Mouse (Mus musculus) heart, adult 2 months (tissue): Measurements from ENCODE around the gene Igsf9.

Experiments used
- CTCF ChIP-seq: fragments of 200-600 bp; IDR thresholded peaks from 2 replicates; pipeline ENCODE4 v1.8.1; 2022; ENCODE audit warnings: antibody characterized with exemption, mild to moderate bottlenecking, moderate library complexity
- EP300 ChIP-seq: fragments of 200-500 bp; IDR thresholded peaks from 2 replicates; pipeline ENCODE4 v1.6.1; 2011; ENCODE audit warnings: low read depth, low read length, control low read depth; ENCODE audit not compliant: insufficient read depth

GRCm38 (mm10) chr1:172510421-172510972 lies 28.9 kb downstream of the Igsf9 start:
- TF ChIP-seq EP300 (no peak), CTCF (no peak)
